ENCODE assay signal across 8 mouse cellular contexts in genomic region chr15:99393386-99394252, GRCm38 (mm10). TPM values are rescaled to one million over a fixed set of nuclear protein-coding genes. Genes with fewer than 3 reads are reported as not detected.
DNase-seq lines count a peak whose midpoint lies in the region; ATAC-seq and TF ChIP-seq lines count a peak whose summit lies in the region.

No protein-coding gene starts in this region.

- H3K4me1 ChIP-seq in cortical plate, adult 2 months (ENCODE audit: control insufficient read depth, insufficient read depth, low read length), result peaks cover 6% of the 10 kb centered on the region; the same call in 1 of the 2 replicates
- H3K4me1 ChIP-seq in heart, embryonic 15.5 days (replicated peaks), result peaks cover 46% of the 10 kb centered on the region
- H3K4me1 ChIP-seq in stomach, postnatal 0 days (replicated peaks; ENCODE audit: control insufficient read depth, insufficient read depth), result 0 out of 2 replicates have a peak, but pooled peaks cover 4% of the 10 kb centered on the region

- no peaks in the 10 kb centered on the region for H3K9me3 ChIP-seq in heart, embryonic 15.5 days (replicated peaks)
- H3K9me3 ChIP-seq in stomach, postnatal 0 days (ENCODE audit: control insufficient read depth, low read length), result no peaks in the 10 kb centered on the region

- H3K9ac ChIP-seq in heart, embryonic 15.5 days, result peak overlapping the region; percentile 86
- peak overlapping the region; percentile 96 for H3K9ac ChIP-seq in stomach, postnatal 0 days (ENCODE audit: low read length)

- H3K4me3 ChIP-seq in cortical plate, adult 2 months (ENCODE audit: insufficient read depth, low read length), result peak overlapping the region; percentile 81
- H3K4me3 ChIP-seq in heart, embryonic 15.5 days, result peak overlapping the region; percentile 96
- peak overlapping the region; percentile 97 for H3K4me3 ChIP-seq in macrophage (ENCODE audit: inconsistent target)
- H3K4me3 ChIP-seq in stomach, postnatal 0 days (ENCODE audit: low read depth, low read length), result peak overlapping the region; percentile 93

- DNase-seq in urinary bladder, postnatal 14 days (ENCODE audit: low spot score), result peak; percentile 65
- no peak for DNase-seq in urinary bladder, adult 2 months (ENCODE audit: low spot score)
- peak; percentile 88 for DNase-seq in kidney, postnatal 14 days
- peak; percentile 88 for DNase-seq in stomach, postnatal 0 days (ENCODE audit: low spot score)
- no peak for DNase-seq in embryo, embryonic 9.5 days (ENCODE audit: extremely low spot score)

- H3K36me3 ChIP-seq in heart, embryonic 15.5 days, result no peaks in the 10 kb centered on the region
- H3K36me3 ChIP-seq in macrophage (ENCODE audit: inconsistent target), result no peaks in the 10 kb centered on the region
- H3K36me3 ChIP-seq in stomach, postnatal 0 days (ENCODE audit: control insufficient read depth, insufficient read depth, low read length), result no peaks in the 10 kb centered on the region

- peak; percentile 30; the same call in 1 of the 2 replicates for ATAC-seq in heart, embryonic 15.5 days (replicated peaks; ENCODE audit: insufficient number of reproducible peaks, insufficient read depth, low FRiP score, low read depth)
- ATAC-seq in stomach, postnatal 0 days (ENCODE audit: low FRiP score, low TSS enrichment), result peak; percentile 82

- no peaks in the 10 kb centered on the region for H3K27me3 ChIP-seq in heart, embryonic 15.5 days
- no peaks in the 10 kb centered on the region for H3K27me3 ChIP-seq in stomach, postnatal 0 days (ENCODE audit: control insufficient read depth, insufficient read depth, low read length)

- WGBS in heart, embryonic 15.5 days, result 3% methylated on average over 24 of the region's 24 CpGs
- under 1% methylated on average over 24 of the region's 24 CpGs for WGBS in macrophage (ENCODE audit: missing documents)
- 3% methylated on average over 24 of the region's 24 CpGs for WGBS in stomach, postnatal 0 days

- no peak for TF ChIP-seq POLR2A in cortical plate, adult 2 months (IDR thresholded peaks at IDR 0.05; ENCODE audit: extremely low read depth, insufficient read depth, low read length)

- H3K4me2 ChIP-seq in heart, embryonic 15.5 days, result peak overlapping the region; percentile 88
- peak overlapping the region; percentile 81 for H3K4me2 ChIP-seq in stomach, postnatal 0 days (replicated peaks; ENCODE audit: low read depth)

- H3K79me2 ChIP-seq in macrophage (ENCODE audit: inconsistent target), result peaks cover 58% of the 10 kb centered on the region

- H3K27ac ChIP-seq in cortical plate, adult 2 months (ENCODE audit: insufficient read depth, low read length), result peak overlapping the region; percentile 71
- H3K27ac ChIP-seq in heart, embryonic 15.5 days, result peak overlapping the region; percentile 94
- H3K27ac ChIP-seq in macrophage, result peak overlapping the region; percentile 91
- peak overlapping the region; percentile 98 for H3K27ac ChIP-seq in stomach, postnatal 0 days (replicated peaks)

- no peak for TF ChIP-seq CTCF in cortical plate, adult 2 months (IDR thresholded peaks at IDR 0.05; ENCODE audit: extremely low read depth, insufficient read depth, low read length)
- TF ChIP-seq CTCF in stomach, postnatal 0 days (IDR thresholded peaks at IDR 0.05; ENCODE audit: low read depth), result no peak

- no peak for TF ChIP-seq EP300 in stomach, postnatal 0 days (optimal IDR thresholded peaks at IDR 0.05)

RNA-seq across cellular contexts. Expression of gene Tmbim6, which starts 0.9 kb away (rescaled TPM):
- polyA plus RNA-seq in urinary bladder, adult 2 months (2012; rRNA removed), result 331 and 342 TPM in 2 replicates
- 369 and 399 TPM in 2 replicates for polyA plus RNA-seq in cortical plate, adult 2 months (2012; rRNA removed)
- polyA plus RNA-seq in heart, embryonic 15.5 days (2015; fragmentation: Nextera tagmentation; extraction: Ambion mirVana), result 221 and 295 TPM in 2 replicates
- 100 to 1,000 TPM; 200 to 542 (median 362) TPM for total RNA-seq in macrophage (2018; cell fraction: chromatin; rRNA removed)
- 100 to 1,000 TPM; 437 to 919 (median 656) TPM for total RNA-seq in macrophage (2018; cell fraction: cytosol; rRNA removed)
- 1,000 to 10,000 TPM in 5 of 26 experiments, 100 to 1,000 TPM in 21; 516 to 1,185 (median 814) TPM for total RNA-seq in macrophage (2018; cell fraction: nucleus; rRNA removed)
- 449 to 584 TPM (median 516 TPM) in 3 replicates for polyA plus RNA-seq in macrophage (2018)
- polyA plus RNA-seq in stomach, postnatal 0 days (2015; fragmentation: Nextera tagmentation; extraction: Ambion mirVana), result 469 and 479 TPM in 2 replicates

RNA-seq across cellular contexts. Expression of gene Fmnl3, which starts 23.3 kb away (rescaled TPM):
- 8.9 and 9.9 TPM in 2 replicates for polyA plus RNA-seq in urinary bladder, adult 2 months (2012; rRNA removed)
- 13.7 and 15.4 TPM in 2 replicates for polyA plus RNA-seq in cortical plate, adult 2 months (2012; rRNA removed)
- 14.0 and 17.8 TPM in 2 replicates for polyA plus RNA-seq in heart, embryonic 15.5 days (2015; fragmentation: Nextera tagmentation; extraction: Ambion mirVana)
- 10 to 100 TPM in 21 of 26 experiments, 1 to 10 TPM in 5; 2.4 to 38.1 (median 15.1) TPM for total RNA-seq in macrophage (2018; cell fraction: chromatin; rRNA removed)
- 10 to 100 TPM in 7 of 26 experiments, 1 to 10 TPM in 19; 5.2 to 12.7 (median 9.1) TPM for total RNA-seq in macrophage (2018; cell fraction: cytosol; rRNA removed)
- 10 to 100 TPM in 13 of 26 experiments, 1 to 10 TPM in 13; 4.9 to 30.3 (median 9.9) TPM for total RNA-seq in macrophage (2018; cell fraction: nucleus; rRNA removed)
- polyA plus RNA-seq in macrophage (2018), result 7.2 to 21.2 TPM (median 8.2 TPM) in 3 replicates
- 8.0 and 8.6 TPM in 2 replicates for polyA plus RNA-seq in stomach, postnatal 0 days (2015; fragmentation: Nextera tagmentation; extraction: Ambion mirVana)

Comparison
In these comparisons a context has a peak if more than half of its experiments do, and no peak if none do; other contexts are left out.
1. DNase-seq: peak in urinary bladder, postnatal 14 days (single experiment), kidney, postnatal 14 days (single experiment) and stomach, postnatal 0 days (single experiment); none in urinary bladder, adult 2 months (single experiment) and embryo, embryonic 9.5 days (single experiment).
2. Peak in every context shown above with its lines, with median percentiles within 50 percentile points of each other: H3K27ac ChIP-seq and H3K4me3 ChIP-seq.